Comparison of ENCODE assay signal across 20 mouse cellular contexts in genomic region chr4:91091910-91092309, GRCm38 (mm10).
DNase-seq lines count a peak whose midpoint lies in the region; ATAC-seq and TF ChIP-seq lines count a peak whose summit lies in the region.
"Had no signal": no experiment of that assay in that cellular context is flagged by ENCODE, and none has a peak within 500 bp of the region (broad histone marks: within the 10 kb centered on the region; RNA-seq: fewer than 3 reads in every experiment).

No protein-coding gene starts in this region.

- no peaks in the 10 kb centered on the region for H3K36me3 ChIP-seq in forebrain, embryonic 12.5 days (replicated peaks)
- H3K36me3 ChIP-seq in forebrain, embryonic 10.5 days (replicated peaks), result no peaks in the 10 kb centered on the region
- H3K36me3 ChIP-seq in forebrain, embryonic 16.5 days (ENCODE audit: control insufficient read depth, insufficient read depth), result no peaks in the 10 kb centered on the region
- H3K36me3 ChIP-seq in hindbrain, postnatal 0 days (ENCODE audit: insufficient read depth, low read length), result no peaks in the 10 kb centered on the region
- H3K36me3 ChIP-seq: embryonic facial prominence, embryonic 10.5 days; limb, embryonic 12.5 days; liver, embryonic 12.5 days; stomach, embryonic 15.5 days had no signal

- no peaks in the 10 kb centered on the region for H3K27me3 ChIP-seq in forebrain, embryonic 12.5 days
- no peaks in the 10 kb centered on the region for H3K27me3 ChIP-seq in forebrain, embryonic 10.5 days (ENCODE audit: poor library complexity, severe bottlenecking)
- no peaks in the 10 kb centered on the region for H3K27me3 ChIP-seq in forebrain, embryonic 16.5 days (replicated peaks; ENCODE audit: control insufficient read depth, insufficient read depth, low read length)
- no peaks in the 10 kb centered on the region for H3K27me3 ChIP-seq in hindbrain, postnatal 0 days (ENCODE audit: insufficient read depth, low read length)
- H3K27me3 ChIP-seq: limb, embryonic 12.5 days; liver, embryonic 12.5 days; stomach, embryonic 15.5 days had no signal

- H3K4me1 ChIP-seq in forebrain, embryonic 12.5 days, result peaks cover 7% of the 10 kb centered on the region; the same call in 1 of the 2 replicates
- H3K4me1 ChIP-seq in forebrain, embryonic 10.5 days, result no peaks in the 10 kb centered on the region
- peaks cover 10% of the 10 kb centered on the region for H3K4me1 ChIP-seq in forebrain, embryonic 16.5 days (replicated peaks; ENCODE audit: control insufficient read depth, insufficient read depth, low read length)
- no peaks in the 10 kb centered on the region for H3K4me1 ChIP-seq in hindbrain, postnatal 0 days (ENCODE audit: insufficient read depth, low read length)
- H3K4me1 ChIP-seq: embryonic facial prominence, embryonic 10.5 days; limb, embryonic 12.5 days; liver, embryonic 12.5 days; stomach, embryonic 15.5 days had no signal

- ATAC-seq in forebrain, embryonic 12.5 days (ENCODE audit: low FRiP score), result no peak
- ATAC-seq in forebrain, embryonic 16.5 days, result peak; percentile 58
- ATAC-seq in hindbrain, postnatal 0 days, result peak; percentile 17
- no peak for ATAC-seq in inflammation-experienced regulatory T-cells, adult 6 months
- ATAC-seq: liver, embryonic 12.5 days had no signal

- no peak overlapping the region for H3K4me3 ChIP-seq in forebrain, embryonic 12.5 days (replicated peaks)
- H3K4me3 ChIP-seq in forebrain, embryonic 10.5 days, result no peak overlapping the region
- H3K4me3 ChIP-seq in forebrain, embryonic 16.5 days (replicated peaks; ENCODE audit: low read length), result no peak overlapping the region
- H3K4me3 ChIP-seq in hindbrain, postnatal 0 days (ENCODE audit: low read length), result no peak overlapping the region
- H3K4me3 ChIP-seq: embryonic facial prominence, embryonic 10.5 days; gastrocnemius, adult 2 months; limb, embryonic 12.5 days; liver, embryonic 12.5 days; stomach, embryonic 15.5 days had no signal

- WGBS in forebrain, embryonic 12.5 days, result 80% methylated on average over 3 of the region's 3 CpGs
- 94% methylated on average over 3 of the region's 3 CpGs for WGBS in forebrain, embryonic 10.5 days
- 44% methylated on average over 3 of the region's 3 CpGs for WGBS in forebrain, embryonic 16.5 days
- 65% methylated on average over 3 of the region's 3 CpGs for WGBS in hindbrain, postnatal 0 days

- peak overlapping the region; percentile 54 for H3K27ac ChIP-seq in forebrain, embryonic 12.5 days
- H3K27ac ChIP-seq in forebrain, embryonic 10.5 days, result no peak overlapping the region
- H3K27ac ChIP-seq in forebrain, embryonic 16.5 days (ENCODE audit: low read length), result peak overlapping the region; percentile 78
- H3K27ac ChIP-seq in hindbrain, postnatal 0 days, result peak overlapping the region; percentile 36; the same call in 1 of the 2 replicates
- H3K27ac ChIP-seq: embryonic facial prominence, embryonic 10.5 days; gastrocnemius, adult 2 months; kidney, postnatal 0 days; limb, embryonic 12.5 days; liver, embryonic 12.5 days; stomach, embryonic 15.5 days had no signal

- no peak for DNase-seq in forebrain, embryonic 10.5 days (ENCODE audit: extremely low spot score, low spot score)
- DNase-seq in heart, postnatal 10 days, result peak; percentile 4 to 21
- DNase-seq in heart, adult 9 months (ENCODE audit: low spot score in 2 of 2), result no peak
- no peak for DNase-seq in hindbrain, postnatal 0 days (ENCODE audit: low spot score)
- DNase-seq in urinary bladder, adult 18-20 months (ENCODE audit: low spot score in 2 of 2), result no peak
- DNase-seq: adrenal gland, adult 2 months; cerebellum, adult 9-10 months; gastrocnemius, adult 2 months; kidney, adult 11 months; lung, adult 2 months; lung, postnatal 36 days; thymus, adult 18-20 months had no signal

- H3K9me3 ChIP-seq in forebrain, embryonic 12.5 days, result no peaks in the 10 kb centered on the region
- H3K9me3 ChIP-seq in forebrain, embryonic 10.5 days, result no peaks in the 10 kb centered on the region
- H3K9me3 ChIP-seq in forebrain, embryonic 16.5 days (ENCODE audit: control insufficient read depth, low read length), result no peaks in the 10 kb centered on the region
- H3K9me3 ChIP-seq in hindbrain, postnatal 0 days (ENCODE audit: low read length), result no peaks in the 10 kb centered on the region
- H3K9me3 ChIP-seq: embryonic facial prominence, embryonic 10.5 days; limb, embryonic 12.5 days; liver, embryonic 12.5 days; stomach, embryonic 15.5 days had no signal

- intact Hi-C loops in heart, postnatal 10 days (cut with DNase I), result no loop called here

- H3K4me2 ChIP-seq in forebrain, embryonic 12.5 days, result no peak overlapping the region
- H3K4me2 ChIP-seq in forebrain, embryonic 16.5 days (ENCODE audit: low read length), result no peak overlapping the region
- H3K4me2 ChIP-seq in hindbrain, postnatal 0 days (ENCODE audit: low read depth, low read length), result no peak overlapping the region; the same call in 1 of the 2 replicates
- H3K4me2 ChIP-seq: limb, embryonic 12.5 days; liver, embryonic 12.5 days; stomach, embryonic 15.5 days had no signal

- no peak for TF ChIP-seq CTCF in hindbrain, postnatal 0 days (IDR thresholded peaks at IDR 0.05; ENCODE audit: low read depth)

- no peak overlapping the region for H3K9ac ChIP-seq in forebrain, embryonic 12.5 days
- H3K9ac ChIP-seq in forebrain, embryonic 16.5 days (replicated peaks; ENCODE audit: low read depth, low read length), result no peak overlapping the region
- no peak overlapping the region for H3K9ac ChIP-seq in hindbrain, postnatal 0 days (replicated peaks; ENCODE audit: low read length)
- H3K9ac ChIP-seq: limb, embryonic 12.5 days; liver, embryonic 12.5 days; stomach, embryonic 15.5 days had no signal

Comparison
In these comparisons a context has a peak if more than half of its experiments do, and no peak if none do; other contexts are left out.
1. ATAC-seq: peak in forebrain, embryonic 16.5 days (single experiment) and hindbrain, postnatal 0 days (single experiment); none in forebrain, embryonic 12.5 days (single experiment) and inflammation-experienced regulatory T-cells, adult 6 months (single experiment).
2. DNase-seq: peak in heart, postnatal 10 days (2 of 2); none in forebrain, embryonic 10.5 days (single experiment), heart, adult 9 months (0 of 2), hindbrain, postnatal 0 days (single experiment) and urinary bladder, adult 18-20 months (0 of 2).